Mouse (Mus musculus) neural tube, embryonic 14.5 days (tissue): Measurements from ENCODE around the gene Nfatc2ip. TPM values are rescaled to one million over a fixed set of nuclear protein-coding genes. Genes with fewer than 3 reads are reported as not detected.

Experiments
- ATAC-seq: fragments of 200-750 bp; cut with Nextera tagmentation; 2 replicates; pipeline ENCODE4 v1.8.0; 2017; ENCODE audit warnings: low read depth, mild to moderate bottlenecking, moderate TSS enrichment, moderate library complexity
- H3K27ac ChIP-seq: fragments of 300-500 bp; sonication (generic); 2 replicates; pipeline ENCODE4 v1.5.1; 2014; ENCODE audit warnings: low read depth, mild to moderate bottlenecking, control low read depth, low read length, moderate library complexity, mixed read lengths
- H3K27me3 ChIP-seq: fragments of 300-500 bp; sonication (generic); 2 replicates; pipeline ENCODE4 v1.6.1; 2014; ENCODE audit warnings: low read length; ENCODE audit not compliant: control insufficient read depth, insufficient read depth
- H3K36me3 ChIP-seq: fragments of 300-500 bp; sonication (generic); 2 replicates; pipeline ENCODE4 v1.6.1; 2014; ENCODE audit warnings: low read length, mixed read lengths; ENCODE audit not compliant: control insufficient read depth, insufficient read depth
- H3K4me1 ChIP-seq: fragments of 300-500 bp; sonication (generic); 2 replicates; pipeline ENCODE4 v1.6.1; 2014; ENCODE audit warnings: low read length; ENCODE audit not compliant: control insufficient read depth, insufficient read depth
- H3K4me2 ChIP-seq: fragments of 300-500 bp; sonication (generic); 2 replicates; pipeline ENCODE4 v1.6.1; 2014; ENCODE audit warnings: mild to moderate bottlenecking, low read depth, low read length, control low read depth
- H3K4me3 ChIP-seq: fragments of 300-500 bp; sonication (generic); 2 replicates; pipeline ENCODE4 v1.5.1; 2014; ENCODE audit warnings: low read depth, low read length, control low read depth, mixed read lengths
- H3K9ac ChIP-seq: fragments of 300-500 bp; sonication (generic); replicated peaks from 2 replicates; pipeline ENCODE4 v1.6.1; 2014; ENCODE audit warnings: low read depth, mild to moderate bottlenecking, control low read depth, low read length, mixed read lengths
- H3K9me3 ChIP-seq: fragments of 300-500 bp; sonication (generic); 2 replicates; pipeline ENCODE4 v1.6.1; 2016; ENCODE audit warnings: low read length; ENCODE audit not compliant: control insufficient read depth
- WGBS: fragments of 180-500 bp; shearing (Covaris S2); extraction: QIAGEN DNeasy Blood & Tissue Kit; methylation state at CpG from one replicate; pipeline ENCODE4 v1.1.7; 2014; 5-methylcytosine and 5-hydroxymethylcytosine counted together
- microRNA-seq: library from miRNA; unstranded; fragments of <30 nt; microRNA quantifications from one replicate; pipeline ENCODE4, GENCODE M21; 2016
- polyA plus RNA-seq: library from polyadenylated mRNA; unstranded; fragments of >200 nt; fragmentation: Nextera tagmentation; extraction: Ambion mirVana; gene quantifications from 2 replicates; pipeline ENCODE4 v1.2.1, GENCODE M21; 2014

The Nfatc2ip gene
- polyA plus RNA-seq, 1 experiment from 2014 or later = 3.4 TPM

GRCm38 (mm10) chr7:126345557-126345956, 51.0 kb downstream of the Nfatc2ip start:
- ATAC-seq = no peak
- H3K9ac ChIP-seq = no peak overlapping the region
- no peaks in the 10 kb centered on the region for H3K27me3 ChIP-seq
- H3K36me3 ChIP-seq = no peaks in the 10 kb centered on the region
- H3K4me3 ChIP-seq = no peak overlapping the region
- no peaks in the 10 kb centered on the region for H3K4me1 ChIP-seq
- 73% methylated on average over 3 of the region's 3 CpGs for WGBS
- no peak overlapping the region for H3K27ac ChIP-seq
- no peaks in the 10 kb centered on the region for H3K9me3 ChIP-seq
- H3K4me2 ChIP-seq = no peak overlapping the region

GRCm38 (mm10) chr7:126340896-126341295, 55.6 kb downstream of the Nfatc2ip start:
- WGBS = 64% methylated on average over 6 of the region's 6 CpGs
- no peaks in the 10 kb centered on the region for H3K27me3 ChIP-seq

GRCm38 (mm10) chr7:126340206-126340618, 56.3 kb downstream of the Nfatc2ip start:
- 72% methylated on average over 6 of the region's 6 CpGs for WGBS

More at GRCm38 (mm10) chr7:126340896-126341295, 55.6 kb downstream of the Nfatc2ip start:
- no peak overlapping the region for H3K27ac ChIP-seq
- no peak overlapping the region for H3K4me2 ChIP-seq
- ATAC-seq = no peak
- no peak overlapping the region for H3K4me3 ChIP-seq
- no peak overlapping the region for H3K9ac ChIP-seq
- no peaks in the 10 kb centered on the region for H3K9me3 ChIP-seq
- no peaks in the 10 kb centered on the region for H3K36me3 ChIP-seq
- no peaks in the 10 kb centered on the region for H3K4me1 ChIP-seq

GRCm38 (mm10) chr7:126339521-126339971, 57.0 kb downstream of the Nfatc2ip start:
- Histone ChIP-seq H3K4me3 (no peak overlapping the region), H3K9ac (no peak overlapping the region), H3K4me1 (no peaks in the 10 kb centered on the region), H3K9me3 (no peaks in the 10 kb centered on the region), H3K27me3 (no peaks in the 10 kb centered on the region), H3K27ac (no peak overlapping the region), H3K36me3 (no peaks in the 10 kb centered on the region), H3K4me2 (no peak overlapping the region)
- 70% methylated on average over 8 of the region's 8 CpGs for WGBS
- no peak for ATAC-seq

More at GRCm38 (mm10) chr7:126340206-126340618, 56.3 kb downstream of the Nfatc2ip start:
- H3K4me3 ChIP-seq = no peak overlapping the region
- H3K9me3 ChIP-seq = no peaks in the 10 kb centered on the region
- H3K4me1 ChIP-seq = no peaks in the 10 kb centered on the region
- H3K9ac ChIP-seq = no peak overlapping the region
- no peak overlapping the region for H3K4me2 ChIP-seq
- H3K27ac ChIP-seq = no peak overlapping the region
- no peak for ATAC-seq
- H3K36me3 ChIP-seq = no peaks in the 10 kb centered on the region
- no peaks in the 10 kb centered on the region for H3K27me3 ChIP-seq

- no peaks in the 10 kb centered on the region for H3K9me3 ChIP-seq
- no peak overlapping the region for H3K27ac ChIP-seq
- no peaks in the 10 kb centered on the region for H3K27me3 ChIP-seq
- H3K4me1 ChIP-seq = no peaks in the 10 kb centered on the region
- H3K4me3 ChIP-seq = no peak overlapping the region
- no peak for ATAC-seq
- no peak overlapping the region for H3K4me2 ChIP-seq
- no peaks in the 10 kb centered on the region for H3K36me3 ChIP-seq
- WGBS = 84% methylated on average over 8 of the region's 8 CpGs
- no peak overlapping the region for H3K9ac ChIP-seq
These were observed 57.6 kb downstream of the Nfatc2ip start for GRCm38 (mm10) chr7:126338906-126339305.

- H3K27ac ChIP-seq = no peak overlapping the region
- H3K27me3 ChIP-seq = no peaks in the 10 kb centered on the region
- no peak overlapping the region for H3K4me3 ChIP-seq
- 96% methylated on average over 1 of the region's 1 CpGs for WGBS
- no peak for ATAC-seq
- no peak overlapping the region for H3K9ac ChIP-seq
- no peak overlapping the region for H3K4me2 ChIP-seq
- no peaks in the 10 kb centered on the region for H3K4me1 ChIP-seq
- no peaks in the 10 kb centered on the region for H3K9me3 ChIP-seq
- H3K36me3 ChIP-seq = no peaks in the 10 kb centered on the region
These were observed 61.0 kb downstream of the Nfatc2ip start for GRCm38 (mm10) chr7:126335556-126335955.

Small RNAs within 50 kb of the gene (microRNA-seq; reads per million reads assigned to microRNA genes)
- gene Mir7058 = not detected

Other genes with a start within 250 kb of the Nfatc2ip start
- gene Xpo6, start 196.2 kb downstream of the Nfatc2ip start, polyA plus RNA-seq = 68.3 and 77.2 TPM in 2 replicates
- 232 and 271 TPM in 2 replicates for gene Sbk1, start 124.1 kb downstream of the Nfatc2ip start, polyA plus RNA-seq
- gene Lat, start 27.2 kb downstream of the Nfatc2ip start, polyA plus RNA-seq = 1.0 and 1.3 TPM in 2 replicates
- gene Spns1, start 19.3 kb downstream of the Nfatc2ip start, polyA plus RNA-seq = 63.4 and 64.5 TPM in 2 replicates
- gene Cd19, start 18.2 kb upstream of the Nfatc2ip start, polyA plus RNA-seq = not detected in 2 replicates
- 19.8 and 22.3 TPM in 2 replicates for gene Rabep2, start 32.0 kb upstream of the Nfatc2ip start, polyA plus RNA-seq
- 0.79 and 1.1 TPM in 2 replicates for gene Atp2a1, start 66.4 kb upstream of the Nfatc2ip start, polyA plus RNA-seq
- gene Sh2b1, start 78.7 kb upstream of the Nfatc2ip start, polyA plus RNA-seq = 59.5 and 61.1 TPM in 2 replicates
- gene Tufm, start 90.6 kb upstream of the Nfatc2ip start, polyA plus RNA-seq = 133 and 137 TPM in 2 replicates
- 68.5 and 68.9 TPM in 2 replicates for gene Atxn2l, start 106.7 kb upstream of the Nfatc2ip start, polyA plus RNA-seq
- 156 and 171 TPM in 2 replicates for gene Eif3c, start 169.7 kb upstream of the Nfatc2ip start, polyA plus RNA-seq
- gene Apobr, start 188.2 kb upstream of the Nfatc2ip start, polyA plus RNA-seq = 0.06 and 0.70 TPM in 2 replicates
- gene Cln3, start 189.1 kb upstream of the Nfatc2ip start, polyA plus RNA-seq = 24.9 and 26.6 TPM in 2 replicates
- gene Il27, start 198.2 kb upstream of the Nfatc2ip start, polyA plus RNA-seq = not detected in 2 replicates
- gene Nupr1, start 234.1 kb upstream of the Nfatc2ip start, polyA plus RNA-seq = 2.2 and 10.8 TPM in 2 replicates